Mouse (Mus musculus): ENCODE measurements around the gene Sstr4. TPM values are rescaled to one million over a fixed set of nuclear protein-coding genes. Genes with fewer than 3 reads are reported as not detected.

The Sstr4 gene
- polyA plus RNA-seq, 1 experiment from 2014 or later = 0.43 TPM

DNA sequence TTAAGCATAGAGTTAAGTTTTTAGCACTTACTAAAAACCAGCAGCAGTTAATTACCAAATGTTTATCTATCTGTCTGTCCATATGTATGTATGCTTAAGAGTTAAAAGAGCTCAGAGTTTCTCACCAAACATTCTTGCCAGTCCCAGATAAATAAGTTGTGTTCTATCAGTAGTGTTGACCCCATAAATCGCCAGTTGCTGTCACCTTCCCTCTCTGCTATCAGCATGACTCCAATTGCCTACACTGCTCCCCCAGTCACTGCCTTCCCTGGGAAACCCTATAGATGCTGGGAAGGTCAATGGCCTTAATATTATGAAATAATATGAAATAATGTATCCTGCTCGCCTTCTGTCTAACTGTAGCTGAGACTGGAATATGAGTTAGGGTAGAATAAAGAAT lies 37.2 kb downstream of the Sstr4 start:
- ATAC-seq (replicated peaks; ENCODE audit: low FRiP score) = no peak
- no peak overlapping the region for H3K4me2 ChIP-seq
- no peak overlapping the region for H3K27ac ChIP-seq (ENCODE audit: low read depth, low read length)
- 55% methylated on average over 2 of the region's 2 CpGs for WGBS
- H3K9ac ChIP-seq (ENCODE audit: low read depth, low read length) = no peak overlapping the region
- no peak for DNase-seq (ENCODE audit: low spot score)
- H3K4me1 ChIP-seq (replicated peaks; ENCODE audit: control insufficient read depth, insufficient read depth, low read length) = no peaks in the 10 kb centered on the region
- H3K27me3 ChIP-seq (replicated peaks; ENCODE audit: control insufficient read depth, insufficient read depth, low read length) = no peaks in the 10 kb centered on the region
- no peaks in the 10 kb centered on the region for H3K9me3 ChIP-seq (ENCODE audit: control insufficient read depth, low read length)
- H3K4me3 ChIP-seq (ENCODE audit: low read depth, low read length) = no peak overlapping the region
- H3K36me3 ChIP-seq (ENCODE audit: control insufficient read depth, insufficient read depth, low read length) = no peaks in the 10 kb centered on the region

DNA sequence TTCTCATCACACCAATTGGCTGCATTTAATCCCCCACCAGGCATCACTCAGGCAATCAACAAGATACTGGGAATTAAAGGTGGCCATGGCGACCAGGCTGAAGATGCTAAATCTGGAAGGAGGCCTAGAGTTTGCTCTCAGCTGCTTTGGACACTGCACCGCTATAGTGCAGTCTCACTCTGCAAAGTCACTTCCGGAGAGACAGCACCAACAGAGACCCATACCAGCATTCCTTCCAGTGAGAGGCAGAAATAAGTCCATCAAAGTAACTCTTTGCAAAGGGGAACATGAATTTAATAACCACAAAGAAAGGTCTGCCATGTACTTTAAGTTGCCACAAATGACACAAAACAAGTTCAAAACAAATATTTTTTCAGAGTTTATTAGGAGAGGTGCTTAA lies 41.1 kb downstream of the Sstr4 start:
- H3K4me2 ChIP-seq = no peak overlapping the region
- no peaks in the 10 kb centered on the region for H3K27me3 ChIP-seq (replicated peaks; ENCODE audit: control insufficient read depth, insufficient read depth, low read length)
- DNase-seq (ENCODE audit: low spot score) (no peak), ATAC-seq (replicated peaks; ENCODE audit: low FRiP score) (no peak)
- no peak overlapping the region for H3K4me3 ChIP-seq (ENCODE audit: low read depth, low read length)
- no peak overlapping the region for H3K27ac ChIP-seq (ENCODE audit: low read depth, low read length)
- H3K9ac ChIP-seq (ENCODE audit: low read depth, low read length) = no peak overlapping the region
- 46% methylated on average over 3 of the region's 3 CpGs for WGBS
- H3K9me3 ChIP-seq (ENCODE audit: control insufficient read depth, low read length) = no peaks in the 10 kb centered on the region
- H3K4me1 ChIP-seq (replicated peaks; ENCODE audit: control insufficient read depth, insufficient read depth, low read length) = no peaks in the 10 kb centered on the region
- no peaks in the 10 kb centered on the region for H3K36me3 ChIP-seq (ENCODE audit: control insufficient read depth, insufficient read depth, low read length)

DNA sequence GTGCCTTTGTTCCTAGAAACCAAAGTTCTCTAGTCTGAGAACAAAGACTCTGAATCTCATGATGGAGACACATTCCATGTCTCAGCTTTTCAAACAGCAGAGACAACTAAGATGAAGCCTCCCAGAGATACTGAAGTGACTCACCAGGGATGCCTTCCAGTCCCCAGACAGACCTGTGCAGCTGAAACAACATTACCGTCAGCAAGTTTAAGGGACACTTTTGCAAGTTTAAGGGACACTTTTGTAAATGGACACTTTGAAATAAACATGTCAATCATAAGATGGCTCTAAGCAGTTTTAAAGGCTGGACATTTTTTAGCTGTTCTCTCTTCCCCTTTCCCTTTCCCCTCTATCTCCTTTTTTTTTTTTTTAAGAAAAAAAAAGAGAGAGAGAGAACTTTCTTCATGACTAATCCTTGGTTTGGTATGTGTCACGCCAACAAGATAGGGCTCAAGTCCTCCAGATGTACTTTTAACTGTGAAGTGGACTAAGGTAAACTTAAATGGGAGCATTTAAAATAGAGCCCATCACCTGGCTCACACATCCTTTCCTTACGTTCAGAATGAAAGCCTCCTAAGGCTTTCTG lies 44.6 kb downstream of the Sstr4 start:
- no peaks in the 10 kb centered on the region for H3K27me3 ChIP-seq (replicated peaks; ENCODE audit: control insufficient read depth, insufficient read depth, low read length)
- DNase-seq (ENCODE audit: low spot score) (no peak), ATAC-seq (replicated peaks; ENCODE audit: low FRiP score) (no peak)
- peaks cover 6% of the 10 kb centered on the region; the same call in 1 of the 2 replicates for H3K4me1 ChIP-seq (replicated peaks; ENCODE audit: control insufficient read depth, insufficient read depth, low read length)
- no peaks in the 10 kb centered on the region for H3K9me3 ChIP-seq (ENCODE audit: control insufficient read depth, low read length)
- H3K36me3 ChIP-seq (ENCODE audit: control insufficient read depth, insufficient read depth, low read length) = no peaks in the 10 kb centered on the region
- H3K4me3 ChIP-seq (ENCODE audit: low read depth, low read length) = no peak overlapping the region
- no peak overlapping the region for H3K9ac ChIP-seq (ENCODE audit: low read depth, low read length)
- H3K27ac ChIP-seq (ENCODE audit: low read depth, low read length) = no peak overlapping the region; the same call in 1 of the 2 replicates
- WGBS = 42% methylated on average over 3 of the region's 3 CpGs
- peak overlapping the region; percentile 29; the same call in 1 of the 2 replicates for H3K4me2 ChIP-seq

DNA sequence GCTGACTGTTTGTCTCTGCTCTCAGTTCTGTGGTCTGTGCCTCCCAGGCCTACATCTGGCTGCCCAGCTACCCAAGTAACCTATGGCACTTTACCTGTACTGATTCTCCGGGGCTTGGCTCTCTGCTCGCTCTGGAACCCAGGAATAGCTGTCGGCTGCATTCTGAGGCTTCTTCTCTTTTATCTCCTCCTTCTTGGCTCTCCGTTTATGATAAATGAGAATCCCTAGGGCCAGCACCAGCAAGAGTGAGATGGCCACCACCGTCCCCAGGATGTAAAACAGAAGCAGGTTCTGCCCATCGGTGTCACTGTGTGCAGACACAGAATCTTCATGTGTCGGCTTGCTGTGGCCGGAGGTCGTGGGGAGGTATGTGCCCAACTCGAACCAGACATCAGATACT lies 46.3 kb downstream of the Sstr4 start:
- H3K27me3 ChIP-seq (replicated peaks; ENCODE audit: control insufficient read depth, insufficient read depth, low read length) = no peaks in the 10 kb centered on the region
- peak overlapping the region; percentile 34 for H3K4me2 ChIP-seq
- ATAC-seq (replicated peaks; ENCODE audit: low FRiP score) = no peak
- 0 out of 2 replicates have a peak overlapping the region, but pooled peaks have one; percentile 10 for H3K4me3 ChIP-seq (ENCODE audit: low read depth, low read length)
- no peak overlapping the region for H3K9ac ChIP-seq (ENCODE audit: low read depth, low read length)
- H3K4me1 ChIP-seq (replicated peaks; ENCODE audit: control insufficient read depth, insufficient read depth, low read length) = peaks cover 6% of the 10 kb centered on the region; the same call in 1 of the 2 replicates
- 69% methylated on average over 10 of the region's 10 CpGs for WGBS
- no peak for DNase-seq (ENCODE audit: low spot score)
- H3K36me3 ChIP-seq (ENCODE audit: control insufficient read depth, insufficient read depth, low read length) = no peaks in the 10 kb centered on the region
- H3K27ac ChIP-seq (ENCODE audit: low read depth, low read length) = no peak overlapping the region
- no peaks in the 10 kb centered on the region for H3K9me3 ChIP-seq (ENCODE audit: control insufficient read depth, low read length)

DNA sequence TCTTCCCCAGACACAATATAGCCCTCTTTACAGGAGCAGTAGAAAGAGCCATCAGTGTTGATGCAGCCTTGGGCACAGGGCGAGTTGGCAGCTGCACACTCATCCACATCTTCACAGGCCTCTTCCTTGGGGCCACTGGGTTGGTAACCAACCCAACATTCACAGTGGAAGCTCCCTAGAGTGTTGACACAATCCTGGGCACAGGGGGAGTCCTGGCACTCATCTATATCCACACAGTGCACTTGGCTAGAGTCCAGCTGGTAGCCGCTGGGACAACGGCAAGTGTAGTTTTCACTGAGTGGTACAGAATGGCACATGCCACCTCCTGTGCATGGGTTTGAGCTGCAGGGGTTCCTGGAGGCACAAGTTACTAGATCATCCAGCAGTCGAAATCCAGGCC lies 47.0 kb downstream of the Sstr4 start:
- Histone ChIP-seq H3K4me3 (ENCODE audit: low read depth, low read length) (peak overlapping the region; percentile 31), H3K27ac (ENCODE audit: low read depth, low read length) (no peak overlapping the region), H3K9me3 (ENCODE audit: control insufficient read depth, low read length) (no peaks in the 10 kb centered on the region), H3K4me2 (peak overlapping the region; percentile 26), H3K9ac (ENCODE audit: low read depth, low read length) (no peak overlapping the region), H3K27me3 (replicated peaks; ENCODE audit: control insufficient read depth, insufficient read depth, low read length) (no peaks in the 10 kb centered on the region), H3K36me3 (ENCODE audit: control insufficient read depth, insufficient read depth, low read length) (no peaks in the 10 kb centered on the region), H3K4me1 (replicated peaks; ENCODE audit: control insufficient read depth, insufficient read depth, low read length) (peaks cover 6% of the 10 kb centered on the region; the same call in 1 of the 2 replicates)
- 80% methylated on average over 4 of the region's 4 CpGs for WGBS
- no peak for DNase-seq (ENCODE audit: low spot score)
- no peak for ATAC-seq (replicated peaks; ENCODE audit: low FRiP score)

DNA sequence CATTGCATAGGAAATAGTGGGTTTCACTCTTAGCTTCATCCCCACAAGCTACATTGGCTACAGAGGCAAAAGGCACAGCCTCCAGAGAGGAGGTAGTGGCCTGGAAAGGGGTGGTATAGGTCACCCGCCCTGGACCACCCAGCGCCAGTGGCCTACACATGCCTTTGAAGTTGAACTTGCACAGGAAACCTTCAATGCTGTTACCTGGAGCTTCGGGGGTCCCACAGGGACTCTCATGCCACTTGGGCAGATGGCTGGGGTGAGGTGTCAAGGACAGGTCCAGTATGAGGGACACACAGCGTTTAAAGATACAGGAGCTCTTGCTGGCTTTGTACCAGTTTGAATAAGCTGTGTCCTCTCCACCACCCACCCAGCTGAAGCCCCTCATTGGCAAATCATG lies 47.6 kb downstream of the Sstr4 start:
- H3K27me3 ChIP-seq (replicated peaks; ENCODE audit: control insufficient read depth, insufficient read depth, low read length) = no peaks in the 10 kb centered on the region
- peak overlapping the region; percentile 25 for H3K27ac ChIP-seq (ENCODE audit: low read depth, low read length)
- 63% methylated on average over 4 of the region's 4 CpGs for WGBS
- H3K36me3 ChIP-seq (ENCODE audit: control insufficient read depth, insufficient read depth, low read length) = no peaks in the 10 kb centered on the region
- no peaks in the 10 kb centered on the region for H3K9me3 ChIP-seq (ENCODE audit: control insufficient read depth, low read length)
- DNase-seq (ENCODE audit: low spot score) (no peak), ATAC-seq (replicated peaks; ENCODE audit: low FRiP score) (no peak)
- peaks cover 6% of the 10 kb centered on the region; the same call in 1 of the 2 replicates for H3K4me1 ChIP-seq (replicated peaks; ENCODE audit: control insufficient read depth, insufficient read depth, low read length)
- H3K4me2 ChIP-seq = peak overlapping the region; percentile 41
- peak overlapping the region; percentile 31 for H3K4me3 ChIP-seq (ENCODE audit: low read depth, low read length)
- H3K9ac ChIP-seq (ENCODE audit: low read depth, low read length) = peak overlapping the region; percentile 9; the same call in 1 of the 2 replicates

GRCm38 (mm10) chr2:148443249-148443958 lies 48.3 kb downstream of the Sstr4 start, which contains the start of gene Cd93:
TSS of gene Cd93 (minus strand) at chr2:148443563.
- H3K4me3 ChIP-seq (ENCODE audit: low read depth, low read length) = peak within 1 kb of the TSS; percentile 31
- peak within 1 kb of the TSS; percentile 43 for H3K27ac ChIP-seq (ENCODE audit: low read depth, low read length)
- DNase-seq (ENCODE audit: low spot score) = peak; percentile 36
- H3K4me1 ChIP-seq (replicated peaks; ENCODE audit: control insufficient read depth, insufficient read depth, low read length) = peaks cover 6% of the 10 kb centered on the region; the same call in 1 of the 2 replicates
- H3K9me3 ChIP-seq (ENCODE audit: control insufficient read depth, low read length) = no peaks in the 10 kb centered on the region
- 27% methylated on average over 13 of the region's 13 CpGs for WGBS
- peak within 1 kb of the TSS; percentile 9; the same call in 1 of the 2 replicates for H3K9ac ChIP-seq (ENCODE audit: low read depth, low read length)
- H3K4me2 ChIP-seq = peak within 1 kb of the TSS; percentile 41
- peak; percentile 53; the same call in 1 of the 2 replicates for ATAC-seq (replicated peaks; ENCODE audit: low FRiP score)
- H3K36me3 ChIP-seq (ENCODE audit: control insufficient read depth, insufficient read depth, low read length) = no peaks in the 10 kb centered on the region
- no peaks in the 10 kb centered on the region for H3K27me3 ChIP-seq (replicated peaks; ENCODE audit: control insufficient read depth, insufficient read depth, low read length)

GRCm38 (mm10) chr2:148444472-148444871 lies 49.3 kb downstream of the Sstr4 start:
- H3K9me3 ChIP-seq (ENCODE audit: control insufficient read depth, low read length) = no peaks in the 10 kb centered on the region

More at GRCm38 (mm10) chr2:148444472-148444871, 49.3 kb downstream of the Sstr4 start:
- Histone ChIP-seq H3K27ac (ENCODE audit: low read depth, low read length) (no peak overlapping the region), H3K27me3 (replicated peaks; ENCODE audit: control insufficient read depth, insufficient read depth, low read length) (no peaks in the 10 kb centered on the region), H3K4me1 (replicated peaks; ENCODE audit: control insufficient read depth, insufficient read depth, low read length) (peaks cover 6% of the 10 kb centered on the region; the same call in 1 of the 2 replicates), H3K4me3 (ENCODE audit: low read depth, low read length) (no peak overlapping the region), H3K4me2 (no peak overlapping the region), H3K36me3 (ENCODE audit: control insufficient read depth, insufficient read depth, low read length) (no peaks in the 10 kb centered on the region), H3K9ac (ENCODE audit: low read depth, low read length) (no peak overlapping the region)
- WGBS = 45% methylated on average over 1 of the region's 1 CpGs
- DNase-seq (ENCODE audit: low spot score) = no peak
- ATAC-seq (replicated peaks; ENCODE audit: low FRiP score) = no peak

Data from liver, embryonic 11.5 days (tissue).